Comparison of ENCODE assay signal across 8 mouse cellular contexts in genomic region chr6:31088147-31088972, GRCm38 (mm10).
DNase-seq lines count a peak whose midpoint lies in the region; ATAC-seq lines count a peak whose summit lies in the region.

No protein-coding gene starts in this region.

- H3K27me3 ChIP-seq in hindbrain, embryonic 12.5 days, result no peaks in the 10 kb centered on the region; the same call in 1 of the 2 replicates

- peaks cover 27% of the 10 kb centered on the region for H3K4me1 ChIP-seq in hindbrain, embryonic 12.5 days

- H3K9me3 ChIP-seq in hindbrain, embryonic 12.5 days (replicated peaks), result no peaks in the 10 kb centered on the region

- peak; percentile 61; the same call in 1 of the 2 replicates for ATAC-seq in hindbrain, embryonic 12.5 days (ENCODE audit: low FRiP score)

- 0 out of 2 replicates have a peak overlapping the region, but pooled peaks have one; percentile 3 for H3K4me3 ChIP-seq in hindbrain, embryonic 12.5 days

- peak overlapping the region; percentile 48 for H3K4me2 ChIP-seq in hindbrain, embryonic 12.5 days (replicated peaks)

- H3K36me3 ChIP-seq in hindbrain, embryonic 12.5 days, result no peaks in the 10 kb centered on the region

- peak; percentile 59 for DNase-seq in gastrocnemius, adult 18-20 months (ENCODE audit: low spot score)
- no peak for DNase-seq in gastrocnemius, postnatal 25 days
- DNase-seq in brain, adult 2 months (ENCODE audit: low read depth, low spot score), result peak; percentile 77
- DNase-seq in lung, postnatal 36 days, result peak; percentile 68
- DNase-seq in urinary bladder, adult 2 months (ENCODE audit: low spot score), result no peak
- DNase-seq in layer of hippocampus, postnatal 10 days (ENCODE audit: low spot score in 2 of 2), result no peak
- no peak for DNase-seq in spleen, adult 12 weeks (ENCODE audit: low spot score)

- 32% methylated on average over 18 of the region's 18 CpGs for WGBS in hindbrain, embryonic 12.5 days

- H3K27ac ChIP-seq in hindbrain, embryonic 12.5 days, result peak overlapping the region; percentile 60

- no peak overlapping the region for H3K9ac ChIP-seq in hindbrain, embryonic 12.5 days

Comparison
In these comparisons a context has a peak if more than half of its experiments do, and no peak if none do; other contexts are left out.
1. DNase-seq: peak in gastrocnemius, adult 18-20 months (single experiment), brain, adult 2 months (single experiment) and lung, postnatal 36 days (single experiment); none in gastrocnemius, postnatal 25 days (single experiment), urinary bladder, adult 2 months (single experiment), layer of hippocampus, postnatal 10 days (0 of 2) and spleen, adult 12 weeks (single experiment).